Mouse (Mus musculus) CD4-positive helper T cell, adult 2 months (primary cell): Measurements from ENCODE around the gene C330021F23Rik.

Experiments
- DNase-seq: peaks from one replicate; pipeline ENCODE4 v3.0.0-alpha.2; 2012; ENCODE audit warnings: low read depth, missing footprints, low spot score

C330021F23Rik gene

DNA sequence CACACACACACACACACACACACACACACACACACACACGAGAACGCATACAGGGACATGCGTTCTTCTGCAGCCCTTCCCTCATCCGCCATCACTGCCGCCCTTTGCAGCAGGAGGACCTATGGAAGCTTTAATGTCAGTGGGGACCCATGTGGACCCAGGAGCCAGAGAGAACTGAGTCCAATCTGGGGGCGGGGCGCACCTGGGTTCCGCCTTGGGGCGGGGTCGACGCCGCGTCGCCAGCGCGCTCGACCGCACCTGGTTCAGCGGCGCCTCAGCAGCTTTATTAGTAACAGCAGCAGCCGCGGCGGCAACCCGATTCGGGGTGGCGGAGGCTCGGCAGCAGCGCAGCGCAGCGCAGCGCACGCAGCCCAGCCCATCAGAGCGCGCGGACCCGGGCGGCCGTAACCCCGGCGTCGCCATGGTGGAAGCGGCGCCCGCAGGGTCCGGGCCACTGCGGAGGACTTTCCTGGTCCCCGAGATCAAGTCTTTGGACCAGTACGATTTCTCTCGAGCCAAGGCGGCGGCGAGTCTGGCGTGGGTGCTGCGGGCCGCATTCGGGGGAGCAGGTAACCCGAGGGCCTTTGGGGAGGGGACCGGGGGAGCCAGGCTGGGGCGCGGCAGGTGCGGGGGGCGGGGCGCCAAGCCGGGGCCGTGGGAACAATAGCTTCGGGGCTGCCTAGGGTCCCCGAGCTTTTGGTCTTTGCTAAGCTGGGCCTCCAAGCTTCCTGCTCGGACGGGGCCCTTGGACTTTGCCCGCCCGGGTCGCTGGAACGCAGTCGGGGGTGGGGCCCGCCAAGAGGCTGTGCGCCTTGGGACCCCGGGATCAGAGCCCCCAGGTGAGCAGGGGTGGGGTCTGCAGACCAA lies 19.8 kb downstream of the C330021F23Rik start:
- peak; percentile 54 for DNase-seq

DNA sequence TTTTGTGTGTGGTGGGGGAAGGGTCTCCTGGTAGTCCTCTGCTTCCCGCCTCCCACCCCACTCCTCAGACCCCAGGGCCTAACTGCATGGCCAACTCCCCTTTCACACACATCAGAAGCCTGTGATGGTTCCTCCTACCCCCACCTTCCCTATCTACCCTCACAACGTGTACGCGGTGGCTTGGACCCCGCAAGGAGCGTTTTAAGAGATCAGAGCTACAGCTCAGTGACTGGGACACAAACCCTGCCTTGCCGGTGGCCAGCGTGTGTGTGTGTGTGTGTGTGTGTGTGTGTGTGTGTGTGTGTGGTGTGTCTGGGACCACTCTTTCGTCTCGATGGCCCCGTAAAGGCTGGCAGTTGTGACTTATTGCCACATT lies 20.5 kb downstream of the C330021F23Rik start:
- no peak for DNase-seq

DNA sequence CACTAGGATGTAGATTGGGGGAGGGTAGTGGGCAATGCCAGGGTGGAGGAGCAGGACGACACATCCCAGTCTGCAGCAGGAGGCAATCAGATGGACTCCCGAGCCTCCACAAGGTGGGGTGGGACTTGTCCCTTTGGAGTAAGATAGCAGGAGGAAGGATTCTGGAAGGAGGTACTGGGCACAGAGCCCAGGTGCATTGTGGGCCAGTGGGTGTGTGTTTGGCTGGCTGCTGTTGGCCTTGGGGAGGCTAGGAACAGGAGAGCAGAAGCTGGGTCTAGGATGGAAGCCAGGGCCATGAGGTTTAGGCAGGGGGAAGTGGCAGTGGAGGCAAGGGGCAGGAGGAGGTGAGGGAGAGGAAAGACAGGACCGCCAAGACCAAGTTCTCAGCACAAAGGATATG lies 25.7 kb downstream of the C330021F23Rik start:
- DNase-seq: no peak

DNA sequence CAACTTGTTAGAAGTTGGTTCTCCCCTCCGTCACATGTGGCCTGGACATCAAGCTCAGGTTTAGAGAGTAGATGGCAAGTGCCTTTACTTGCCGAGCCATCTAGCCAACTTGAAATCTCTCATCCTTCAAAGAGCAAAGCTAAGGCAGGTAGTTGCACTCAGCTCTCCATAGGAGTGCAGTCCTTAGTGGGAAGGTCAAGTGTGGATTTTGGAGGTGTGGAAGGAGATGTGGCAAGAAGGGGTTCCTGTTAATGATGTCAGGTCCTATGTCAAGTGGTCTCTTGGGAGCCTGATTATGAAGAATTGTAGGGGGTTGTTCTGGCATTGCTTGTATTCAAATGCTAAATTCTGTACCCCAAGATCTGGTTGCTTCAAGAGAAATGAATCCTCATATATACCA lies 26.7 kb downstream of the C330021F23Rik start:
- no peak for DNase-seq

DNA sequence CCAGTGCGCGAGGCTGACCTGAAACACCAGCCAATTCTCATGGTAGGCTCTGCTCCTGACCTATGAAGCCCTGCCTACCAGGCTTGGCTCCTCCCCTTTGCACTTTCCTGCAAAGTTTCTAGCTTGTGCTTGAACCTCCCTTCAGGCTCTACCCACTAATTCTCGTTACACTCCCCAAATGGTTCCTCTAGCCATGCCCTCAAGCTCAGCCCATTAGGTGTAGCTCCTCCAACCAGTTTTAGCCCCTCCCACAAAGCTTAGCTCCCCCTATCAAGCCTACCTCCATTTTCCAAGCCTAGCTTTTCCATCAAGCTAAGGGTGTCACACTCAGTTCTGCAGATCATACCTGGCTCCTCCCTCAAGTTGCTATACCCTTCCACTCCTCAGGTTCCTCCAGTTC lies 30.3 kb downstream of the C330021F23Rik start:
- no peak for DNase-seq

DNA sequence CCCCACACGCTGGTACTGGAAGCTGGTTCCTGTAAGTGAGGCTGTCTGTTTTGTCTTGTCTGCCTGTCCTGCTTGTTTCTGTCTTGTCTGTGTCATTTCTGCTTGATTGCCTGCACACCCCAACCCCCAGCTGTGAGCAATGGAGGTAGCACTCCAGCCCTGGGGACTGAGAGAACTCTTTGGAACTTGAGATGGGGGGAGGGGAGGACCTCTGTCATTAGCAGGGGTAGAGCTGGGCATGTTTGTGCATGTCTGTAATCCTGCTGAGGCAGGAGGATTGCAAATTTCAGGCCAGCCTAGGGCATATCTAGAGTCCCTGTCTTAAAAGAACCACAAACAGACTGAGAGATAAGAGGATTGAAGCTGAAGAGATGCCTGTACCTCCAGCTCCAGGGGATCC lies 31.4 kb downstream of the C330021F23Rik start:
- DNase-seq: no peak

DNA sequence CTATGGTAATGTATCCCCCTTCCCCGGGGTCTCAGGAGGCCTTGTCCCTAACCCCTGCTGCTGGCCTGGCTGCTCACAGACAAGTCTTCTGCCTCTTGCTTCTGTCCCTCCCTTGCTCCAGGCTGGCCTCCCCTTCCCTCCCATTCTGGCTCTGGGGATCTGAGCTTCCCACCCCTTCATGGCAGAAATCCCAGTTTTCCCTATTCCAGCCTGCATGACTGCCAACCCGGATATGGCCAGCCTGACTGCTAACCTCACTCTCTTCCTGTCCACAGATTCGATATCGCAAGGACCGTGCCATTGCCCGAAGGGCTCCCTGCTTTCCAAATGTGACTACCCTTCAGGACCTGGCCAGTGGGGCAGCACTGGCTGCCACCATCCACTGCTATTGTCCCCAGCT lies 32.6 kb downstream of the C330021F23Rik start:
- no peak for DNase-seq

DNA sequence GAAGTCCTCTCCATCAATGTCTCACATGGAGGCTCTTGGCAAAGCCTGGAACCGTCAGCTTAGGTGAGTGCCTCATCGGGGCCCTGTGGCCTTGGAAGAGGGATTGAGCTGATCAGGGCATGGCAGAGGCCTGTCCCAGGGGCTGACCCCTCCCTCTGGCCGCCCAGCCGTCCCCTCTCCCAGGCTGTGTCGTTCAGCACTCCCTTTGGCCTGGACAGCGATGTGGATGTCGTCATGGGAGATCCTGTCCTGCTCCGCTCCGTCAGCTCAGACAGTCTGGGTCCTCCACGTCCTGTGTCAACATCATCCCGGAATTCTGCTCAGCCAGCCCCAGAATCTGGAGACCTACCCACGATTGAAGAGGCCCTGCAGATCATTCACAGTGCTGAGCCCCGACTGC lies 35.6 kb downstream of the C330021F23Rik start:
- DNase-seq: no peak

DNA sequence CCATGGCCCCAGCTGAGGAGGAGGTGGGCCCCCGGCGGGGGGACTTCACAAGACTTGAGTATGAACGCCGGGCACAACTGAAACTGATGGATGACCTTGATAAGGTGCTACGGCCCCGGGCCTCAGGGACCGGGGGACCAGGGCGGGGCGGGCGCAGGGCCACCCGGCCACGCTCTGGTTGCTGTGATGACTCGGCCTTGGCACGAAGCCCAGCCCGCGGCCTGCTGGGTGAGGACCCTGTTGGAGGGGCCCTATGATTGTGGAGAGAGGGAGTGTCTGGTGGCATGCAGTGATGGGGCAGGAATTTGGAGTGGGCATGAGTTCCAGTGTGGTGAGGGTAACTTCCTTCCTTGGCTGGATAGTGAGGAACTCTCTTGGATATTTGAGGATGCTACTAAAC lies 38.8 kb downstream of the C330021F23Rik start:
- DNase-seq: no peak

DNA sequence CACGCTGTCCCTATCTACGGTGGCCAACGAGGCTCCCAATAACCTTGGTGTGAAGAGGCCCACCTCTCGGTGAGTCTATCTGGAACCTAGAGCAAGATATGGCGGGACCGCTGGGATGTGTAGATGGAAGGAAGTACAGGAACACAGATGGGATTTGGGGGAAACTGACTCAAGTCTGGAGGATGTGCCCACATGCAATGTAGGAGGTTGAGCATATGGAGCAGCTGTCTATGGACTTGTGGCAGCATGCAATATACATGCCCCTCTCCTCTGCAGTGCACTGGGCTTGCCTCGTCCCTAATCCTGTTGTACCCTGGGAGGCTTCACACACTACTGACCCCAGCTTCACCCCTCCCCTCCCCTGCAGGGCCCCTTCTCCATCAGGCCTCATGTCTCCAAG lies 40.0 kb downstream of the C330021F23Rik start:
- DNase-seq: no peak

DNA sequence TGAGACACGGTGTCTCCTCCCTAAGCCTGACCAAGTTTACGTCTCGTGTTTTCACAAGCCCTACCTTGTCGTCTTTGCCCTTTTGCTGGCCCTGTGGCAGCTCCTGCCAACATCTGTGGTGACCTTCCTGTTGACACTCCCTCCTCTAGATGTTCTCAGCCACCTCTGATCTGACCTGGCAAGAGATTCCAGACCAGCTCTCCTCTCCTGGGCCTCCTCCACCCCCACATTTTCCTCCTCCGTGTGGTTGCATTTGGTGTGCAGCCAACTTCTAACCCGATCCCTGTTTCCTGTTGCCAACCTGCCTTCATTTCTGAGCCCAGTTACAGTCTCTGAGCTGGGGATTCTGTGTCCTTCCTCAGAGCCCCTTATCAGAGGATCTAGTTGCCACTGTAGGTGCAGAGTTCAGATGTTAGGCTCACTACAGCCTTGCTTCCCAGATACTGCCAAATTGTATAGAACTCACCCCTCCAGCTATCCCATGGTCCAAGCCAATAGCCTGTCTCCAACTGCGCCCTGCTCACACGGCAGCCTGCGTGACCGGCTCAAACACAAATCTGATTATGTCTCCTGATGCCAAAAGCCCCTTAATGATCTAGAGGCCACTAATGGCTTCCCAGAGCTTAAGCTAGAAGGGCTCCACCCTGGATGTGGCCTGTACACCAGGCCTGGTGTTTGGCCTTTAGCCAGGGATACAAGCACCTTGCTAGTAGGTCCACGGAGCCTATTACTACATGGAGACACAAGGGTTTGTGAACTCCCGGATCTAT lies 41.4 kb downstream of the C330021F23Rik start:
- DNase-seq: no peak

DNA sequence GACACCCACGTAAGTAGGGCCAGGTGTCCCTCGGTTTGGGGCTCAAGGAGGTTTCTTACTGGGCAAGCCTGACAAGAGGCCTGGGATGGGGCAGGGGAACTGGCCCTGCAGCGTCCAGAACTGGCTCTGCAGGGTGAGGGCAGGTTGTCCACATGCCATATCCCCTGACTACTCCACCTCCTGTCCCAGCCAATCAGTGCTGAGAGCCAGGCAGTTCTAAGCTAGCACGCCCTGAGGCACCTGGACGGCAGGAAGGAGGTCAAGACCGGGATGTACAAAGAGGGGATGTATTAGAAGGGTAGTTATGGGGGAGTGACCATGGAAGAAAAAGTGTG lies 42.0 kb downstream of the C330021F23Rik start:
- DNase-seq: no peak

DNA sequence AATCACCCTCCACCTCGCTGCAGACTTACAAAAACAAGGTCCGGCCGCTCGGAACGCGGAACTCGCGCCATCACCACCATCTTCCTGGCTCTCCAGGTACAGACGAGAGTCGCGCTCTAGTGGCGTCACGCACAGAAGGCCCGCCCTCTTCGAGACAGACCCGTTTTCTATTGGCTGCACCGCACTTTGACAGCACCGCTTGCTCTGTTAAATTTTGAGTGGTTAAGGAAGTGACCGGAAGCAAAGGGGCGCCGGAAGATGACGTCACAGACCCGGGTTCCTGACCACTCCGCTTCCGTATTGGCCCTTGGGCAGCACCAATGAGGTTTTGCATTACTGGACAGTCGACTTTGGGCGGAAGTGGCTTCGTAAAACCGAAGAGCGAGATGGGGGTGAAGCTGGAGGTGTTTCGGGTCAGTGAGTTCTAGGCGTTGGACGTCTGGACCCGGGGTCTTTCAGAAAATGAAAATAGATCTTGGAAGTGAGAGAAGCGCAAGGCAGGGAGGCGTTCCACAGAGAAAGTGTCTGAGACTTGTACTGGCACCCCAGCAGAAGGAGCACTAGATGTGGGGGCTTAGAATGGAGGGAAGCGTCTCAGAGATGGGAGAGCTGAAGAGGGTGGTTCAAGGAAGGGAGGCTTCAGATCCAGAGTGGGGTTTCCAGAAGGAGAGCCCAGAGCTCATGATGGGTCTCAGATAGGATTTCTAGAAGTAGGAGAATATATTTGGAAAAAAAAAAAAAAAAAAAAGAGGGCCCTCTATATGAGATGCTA lies 53.6 kb downstream of the C330021F23Rik start, which contains the start of the genes Xab2 and Pet100:
TSS of gene Xab2 (minus strand) at position 118 of the 772 bp plus-strand sequence.
TSS of gene Pet100 (plus strand) at position 350 of the 772 bp plus-strand sequence.
- peak; percentile 99 for DNase-seq

DNA sequence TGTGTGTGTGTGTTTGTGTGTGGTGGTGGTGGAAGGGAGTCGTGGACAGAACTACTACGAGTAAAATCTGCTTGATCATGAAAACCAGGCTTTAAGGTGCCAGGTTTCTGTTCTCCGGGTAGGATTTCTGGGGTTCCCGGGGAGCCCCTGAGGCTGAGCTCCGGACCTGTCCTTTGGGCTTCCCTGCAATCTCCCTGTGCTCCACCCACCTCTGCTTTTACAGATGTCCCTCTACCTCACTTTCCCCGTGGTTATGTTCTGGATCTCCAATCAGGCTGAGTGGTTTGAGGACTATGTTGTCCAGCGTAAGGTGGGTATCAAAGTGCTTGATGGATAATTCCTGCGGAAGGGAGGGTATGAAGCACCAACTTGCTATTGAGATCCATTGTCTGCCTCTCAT lies 54.3 kb downstream of the C330021F23Rik start:
- DNase-seq: no peak

DNA sequence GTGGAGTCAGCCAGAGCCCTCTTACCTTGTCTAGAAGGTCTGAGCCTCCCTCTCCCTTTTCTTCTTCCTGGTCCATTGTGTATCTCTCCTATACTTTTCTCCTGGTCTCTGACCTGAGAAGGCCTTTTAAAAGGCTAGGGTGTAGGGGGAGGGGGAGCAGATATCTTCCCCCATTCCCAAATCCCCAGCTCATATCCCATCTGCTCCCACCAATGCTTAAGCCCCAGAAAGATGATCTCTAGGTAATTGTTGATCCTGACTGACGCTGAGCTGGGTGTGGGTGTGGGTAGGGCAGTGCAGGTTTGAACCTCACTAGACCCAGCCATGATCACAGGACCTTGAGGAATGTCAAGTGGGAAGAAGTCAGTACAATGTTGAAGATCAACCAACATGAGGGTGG lies 57.7 kb downstream of the C330021F23Rik start, which contains the start of gene Pcp2:
TSS of gene Pcp2 (minus strand) at position 101 of the 400 bp plus-strand sequence.
- DNase-seq: no peak

DNA sequence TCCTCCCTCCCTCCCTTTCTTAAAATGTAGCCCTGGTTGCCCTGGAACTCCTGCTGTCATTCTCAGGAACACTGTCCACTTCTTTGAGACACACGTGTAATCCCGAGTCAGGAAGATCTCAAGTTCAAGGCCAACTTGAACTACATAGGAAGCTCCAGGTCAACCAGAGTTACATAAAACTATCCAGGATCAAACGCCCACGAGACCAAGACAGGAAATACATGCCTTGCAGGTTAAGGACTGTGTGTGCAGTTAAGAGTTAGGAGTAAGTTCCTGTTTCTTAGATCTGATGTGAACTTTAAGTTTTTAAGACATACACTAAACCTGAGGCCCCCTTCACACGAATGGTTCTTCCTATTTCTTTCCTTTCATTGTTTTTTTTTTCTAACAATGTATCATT lies 59.2 kb downstream of the C330021F23Rik start:
- no peak for DNase-seq

DNA sequence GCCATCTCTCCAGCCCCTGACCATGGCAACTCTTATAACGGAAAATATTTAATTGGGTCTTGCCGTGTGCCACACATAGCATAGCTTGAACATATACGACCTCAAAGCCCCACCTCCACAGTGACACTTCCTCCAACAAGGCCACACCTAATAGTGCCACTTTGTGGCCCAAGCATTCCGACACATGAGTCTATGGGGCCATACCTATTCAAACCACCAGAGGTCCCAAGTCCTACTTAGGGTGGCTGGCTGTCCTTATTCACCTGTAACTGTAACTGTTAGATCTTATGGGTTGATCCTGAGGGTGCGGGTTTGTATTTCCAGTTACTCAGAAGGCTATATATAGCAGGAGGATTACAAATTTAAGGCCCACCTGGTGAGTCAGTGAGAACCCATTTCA lies 60.2 kb downstream of the C330021F23Rik start:
- peak; percentile 66 for DNase-seq

DNA sequence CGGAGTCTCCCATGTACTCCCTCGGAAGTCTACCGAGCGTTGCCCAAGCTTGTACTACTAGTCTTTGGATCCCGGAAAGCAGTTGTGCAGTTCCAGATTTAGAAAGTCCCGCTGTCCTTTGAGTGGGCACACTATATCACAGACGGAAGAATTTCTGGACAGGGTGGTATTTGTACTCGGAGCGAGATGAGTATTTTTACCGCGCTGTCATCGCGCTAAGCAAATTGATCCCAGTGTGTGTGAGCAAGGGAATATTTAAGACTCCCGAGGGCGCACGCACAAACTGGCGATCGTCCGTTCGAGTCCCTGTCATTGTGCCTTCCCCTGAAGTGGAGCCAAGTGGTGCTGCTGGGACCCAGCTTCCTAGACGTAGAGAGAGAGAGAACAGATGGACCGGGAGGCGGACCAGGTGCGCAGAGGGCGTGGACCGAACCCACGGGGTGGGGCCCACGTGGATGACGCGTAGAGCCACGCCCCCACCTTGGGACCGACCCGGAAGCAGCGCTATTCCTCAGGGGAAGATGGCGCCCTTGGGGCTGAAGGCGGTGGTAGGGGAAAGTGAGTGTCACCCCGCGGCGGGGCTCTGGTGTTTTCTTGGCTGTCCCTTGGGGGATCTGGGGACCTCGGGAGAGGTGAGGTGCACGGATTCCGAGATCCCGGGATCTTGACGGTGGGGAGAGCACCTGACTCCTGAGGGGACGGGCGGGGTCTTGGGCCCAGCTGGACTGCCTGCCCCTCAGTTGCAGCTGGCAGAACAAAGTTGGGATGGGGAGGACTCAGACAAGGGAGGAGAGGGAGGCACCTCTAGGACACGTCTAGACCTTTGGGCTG lies 63.1 kb downstream of the C330021F23Rik start, which contains the start of gene Stxbp2:
TSS of gene Stxbp2 (plus strand) at position 309 of the 831 bp plus-strand sequence.
- peak; percentile 91 for DNase-seq

DNA sequence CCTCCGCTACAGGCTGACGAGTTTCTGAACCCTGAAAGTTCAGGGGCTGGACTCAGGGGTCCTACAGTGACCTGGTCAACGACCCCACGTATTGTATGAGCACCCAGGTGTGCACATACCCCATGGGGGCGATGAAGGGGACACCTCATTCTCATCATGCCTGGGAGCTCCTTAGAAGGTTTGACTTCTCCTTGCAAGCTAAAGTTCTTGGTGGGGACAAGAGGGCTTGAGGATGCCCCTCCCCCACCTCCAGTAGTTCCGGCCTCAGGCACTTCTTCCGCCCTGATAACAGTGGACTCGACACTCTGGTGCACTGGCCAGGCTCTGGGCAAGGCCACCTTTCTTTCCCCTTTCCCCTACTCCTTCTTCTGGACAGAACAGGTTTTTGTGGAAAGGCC lies 63.7 kb downstream of the C330021F23Rik start:
- DNase-seq: peak; percentile 27
